Mouse (Mus musculus): Measurements from ENCODE around the gene Ltbr. TPM values are rescaled to one million over a fixed set of nuclear protein-coding genes. Genes with fewer than 3 reads are reported as not detected.
A peak's percentile ranks its signal among the peaks of the same experiment; 100 is the strongest.

Ltbr gene
- total RNA-seq, 2 experiments from 2014 or later = 6.6 to 9.8 TPM

GRCm38 (mm10) chr6:125352046-125352384 is 38.3 kb upstream of the Ltbr start:
- no peak overlapping the region for H3K4me3 ChIP-seq
- TF ChIP-seq CTCF (conservative IDR thresholded peaks at IDR 0.05) = no peak
- H3K27ac ChIP-seq = no peak overlapping the region
- no peak for DNase-seq (ENCODE audit: low spot score in 2 of 2)

- peak overlapping the region; percentile 62; the same call in 1 of the 2 replicates for H3K4me3 ChIP-seq
Measured at GRCm38 (mm10) chr6:125351368-125352045, 37.8 kb upstream of the Ltbr start.

GRCm38 (mm10) chr6:125350995-125351324 is 37.3 kb upstream of the Ltbr start:
- Histone ChIP-seq H3K4me3 (peak overlapping the region; percentile 62; the same call in 1 of the 2 replicates), H3K27ac (no peak overlapping the region; the same call in 1 of the 2 replicates)
- DNase-seq (ENCODE audit: low spot score in 2 of 2) = no peak
- no peak for TF ChIP-seq CTCF (conservative IDR thresholded peaks at IDR 0.05)

More at GRCm38 (mm10) chr6:125351368-125352045, 37.8 kb upstream of the Ltbr start:
- no peak for TF ChIP-seq CTCF (conservative IDR thresholded peaks at IDR 0.05)
- H3K27ac ChIP-seq = no peak overlapping the region
- no peak for DNase-seq (ENCODE audit: low spot score in 2 of 2)

GRCm38 (mm10) chr6:125350231-125350994 is 36.7 kb upstream of the Ltbr start:
- no peak for TF ChIP-seq CTCF (conservative IDR thresholded peaks at IDR 0.05)
- DNase-seq (ENCODE audit: low spot score in 2 of 2) = no peak
- H3K27ac ChIP-seq = peak overlapping the region; percentile 83

GRCm38 (mm10) chr6:125349575-125350230 is 36.0 kb upstream of the Ltbr start:
- Histone ChIP-seq H3K27ac (peak overlapping the region; percentile 83), H3K4me3 (peak overlapping the region; percentile 62)
- DNase-seq (ENCODE audit: low spot score in 2 of 2) = no peak
- no peak for TF ChIP-seq CTCF (conservative IDR thresholded peaks at IDR 0.05)

More at GRCm38 (mm10) chr6:125350231-125350994, 36.7 kb upstream of the Ltbr start:
- H3K4me3 ChIP-seq = peak overlapping the region; percentile 62

- DNase-seq (ENCODE audit: low spot score in 2 of 2) = no peak
- H3K27ac ChIP-seq = peak within 1 kb of the TSS; percentile 83
- no peak for TF ChIP-seq CTCF (conservative IDR thresholded peaks at IDR 0.05)
- peak within 1 kb of the TSS; percentile 62 for H3K4me3 ChIP-seq
Measured at GRCm38 (mm10) chr6:125348721-125349574, 35.3 kb upstream of the Ltbr start, which contains the start of gene Tnfrsf1a. Gene Tnfrsf1a (plus strand): TSS chr6:125349362.

- H3K27ac ChIP-seq = no peak overlapping the region
- H3K4me3 ChIP-seq = no peak overlapping the region
- no peak for TF ChIP-seq CTCF (conservative IDR thresholded peaks at IDR 0.05)
- DNase-seq (ENCODE audit: low spot score in 2 of 2) = no peak
Measured at GRCm38 (mm10) chr6:125346029-125346428, 32.3 kb upstream of the Ltbr start.

- no peak for DNase-seq (ENCODE audit: low spot score in 2 of 2)
- Histone ChIP-seq H3K27ac (no peak overlapping the region), H3K4me3 (no peak overlapping the region)
- TF ChIP-seq CTCF (conservative IDR thresholded peaks at IDR 0.05) = no peak
Measured at GRCm38 (mm10) chr6:125345625-125346024, 31.9 kb upstream of the Ltbr start.

GRCm38 (mm10) chr6:125344866-125345265 is 31.2 kb upstream of the Ltbr start:
- no peak overlapping the region for H3K4me3 ChIP-seq
- no peak for TF ChIP-seq CTCF (conservative IDR thresholded peaks at IDR 0.05)
- no peak for DNase-seq (ENCODE audit: low spot score in 2 of 2)
- H3K27ac ChIP-seq = no peak overlapping the region

- Histone ChIP-seq H3K27ac (no peak overlapping the region), H3K4me3 (no peak overlapping the region)
- DNase-seq (ENCODE audit: low spot score in 2 of 2) = no peak
- no peak for TF ChIP-seq CTCF (conservative IDR thresholded peaks at IDR 0.05)
Measured at GRCm38 (mm10) chr6:125344084-125344483, 30.4 kb upstream of the Ltbr start.

GRCm38 (mm10) chr6:125342198-125342597 is 28.5 kb upstream of the Ltbr start:
- Histone ChIP-seq H3K4me3 (no peak overlapping the region), H3K27ac (no peak overlapping the region)
- no peak for TF ChIP-seq CTCF (conservative IDR thresholded peaks at IDR 0.05)
- DNase-seq (ENCODE audit: low spot score in 2 of 2) = no peak

GRCm38 (mm10) chr6:125340244-125340643 is 26.6 kb upstream of the Ltbr start:
- Histone ChIP-seq H3K27ac (no peak overlapping the region), H3K4me3 (no peak overlapping the region)
- TF ChIP-seq CTCF (conservative IDR thresholded peaks at IDR 0.05) = no peak
- no peak for DNase-seq (ENCODE audit: low spot score in 2 of 2)

All from layer of hippocampus, adult 2 months (tissue).